Mouse (Mus musculus): ENCODE measurements around the gene Pigu.

DNA sequence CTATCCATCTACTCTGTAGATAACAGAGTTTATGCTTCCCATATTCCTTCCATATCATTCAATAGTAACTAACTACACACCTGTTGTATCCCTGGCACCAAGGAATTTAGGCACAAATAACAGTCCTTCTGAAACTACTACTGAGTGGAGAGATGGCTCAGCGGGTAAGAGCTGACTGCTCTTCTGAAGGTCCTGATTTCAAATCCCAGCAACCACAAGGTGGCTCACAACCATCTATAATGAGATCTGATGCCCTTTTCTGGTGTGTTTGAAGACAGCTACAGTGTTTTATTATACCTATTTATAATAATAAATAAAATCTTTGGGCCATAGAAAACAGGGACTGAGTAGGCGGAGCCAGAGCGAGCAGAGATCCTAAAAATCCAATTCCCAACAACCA, 2.8 kb downstream of the Pigu start:
- TF ChIP-seq POLR2A (IDR thresholded peaks at IDR 0.05; ENCODE audit: low read depth, low read length) (no peak), CTCF (conservative IDR thresholded peaks at IDR 0.05; ENCODE audit: insufficient read depth, insufficient read length, low read depth, low read length) (0 out of 2 replicates have a peak, but pooled peaks have one; percentile 6)
